8 mouse cellular contexts compared by ENCODE assay signal in genomic region chr13:48798256-48798771, GRCm38 (mm10).
DNase-seq lines count a peak whose midpoint lies in the region; TF ChIP-seq lines count a peak whose summit lies in the region.

No protein-coding gene starts in this region.

- no peaks in the 10 kb centered on the region for H3K4me1 ChIP-seq in thymus, adult 2 months (replicated peaks; ENCODE audit: control insufficient read depth, insufficient read depth, low read length)

- no peaks in the 10 kb centered on the region for H3K27me3 ChIP-seq in thymus, adult 2 months (ENCODE audit: control insufficient read depth, insufficient read depth, low read length)

- WGBS in thymus, adult 2 months, result 84% methylated on average over 14 of the region's 14 CpGs

- no peak overlapping the region for H3K4me3 ChIP-seq in gastrocnemius, adult 2 months
- no peak overlapping the region for H3K4me3 ChIP-seq in thymus, adult 2 months (ENCODE audit: control insufficient read depth, insufficient read depth, low read length)

- no peak for TF ChIP-seq POLR2A in thymus, adult 2 months (IDR thresholded peaks at IDR 0.05; ENCODE audit: control insufficient read depth, extremely low read depth, insufficient read depth, low read length, poor library complexity)

- DNase-seq in gastrocnemius, adult 2 months, result peak; percentile 65
- no peak for DNase-seq in gastrocnemius, postnatal 10 days
- DNase-seq in urinary bladder, adult 2 months (ENCODE audit: low spot score), result peak; percentile 17
- no peak for DNase-seq in urinary bladder, adult 18-20 months (ENCODE audit: low spot score in 2 of 2)
- peak; percentile 51 for DNase-seq in lung, postnatal 10 days
- DNase-seq in thymus, postnatal 25 days, result no peak
- DNase-seq in thymus, adult 2 months, result no peak
- no peak for DNase-seq in spleen, adult 12 weeks (ENCODE audit: low spot score)

- H3K36me3 ChIP-seq in thymus, adult 2 months (ENCODE audit: control insufficient read depth, insufficient read depth, low read length), result peaks cover 23% of the 10 kb centered on the region

- TF ChIP-seq CTCF in gastrocnemius, adult 2 months (IDR thresholded peaks at IDR 0.05), result no peak
- no peak for TF ChIP-seq CTCF in thymus, adult 2 months (IDR thresholded peaks at IDR 0.05; ENCODE audit: borderline replicate concordance, control insufficient read depth, extremely low read depth, insufficient read depth, low read length, poor library complexity)

- no peak overlapping the region for H3K27ac ChIP-seq in gastrocnemius, adult 2 months
- no peak overlapping the region for H3K27ac ChIP-seq in thymus, adult 2 months (ENCODE audit: control insufficient read depth, insufficient read depth, low read length)

- intact Hi-C loops in gastrocnemius, adult 2 months (cut with DNase I), result no loop called here

Comparison
In these comparisons a context has a peak if more than half of its experiments do, and no peak if none do; other contexts are left out.
1. DNase-seq: peak in gastrocnemius, adult 2 months (single experiment), urinary bladder, adult 2 months (single experiment) and lung, postnatal 10 days (single experiment); none in gastrocnemius, postnatal 10 days (single experiment), urinary bladder, adult 18-20 months (0 of 2), thymus, postnatal 25 days (single experiment), thymus, adult 2 months (single experiment) and spleen, adult 12 weeks (single experiment).